In the genomic region with DNA sequence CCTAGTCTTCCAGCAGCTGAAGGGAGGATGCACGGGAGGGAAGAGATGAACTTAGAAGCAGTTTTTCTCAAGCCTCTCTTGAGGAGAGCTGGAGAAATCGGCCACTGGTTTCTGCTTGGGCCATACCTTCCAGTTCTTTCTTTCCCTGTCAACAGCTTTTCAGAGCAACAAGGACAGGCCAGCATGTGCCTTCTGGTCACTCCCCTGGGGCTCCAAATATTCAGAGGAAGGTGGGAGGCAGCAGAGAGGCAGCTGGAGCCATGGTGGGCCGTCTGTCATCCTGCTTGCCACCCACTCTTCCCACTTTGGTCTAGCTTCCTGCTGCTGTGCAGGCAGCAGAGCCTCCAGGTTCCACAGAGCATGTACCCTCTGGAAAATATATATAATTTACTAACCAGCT, we compare ENCODE assay signal across 10 mouse cellular contexts. TPM values are rescaled to one million over a fixed set of nuclear protein-coding genes. Genes with fewer than 3 reads are reported as not detected.
A peak's percentile ranks its signal among the peaks of the same experiment; 100 is the strongest.
DNase-seq lines count a peak whose midpoint lies in the region; ATAC-seq and TF ChIP-seq lines count a peak whose summit lies in the region.
"Had no signal": no experiment of that assay in that cellular context is flagged by ENCODE, and none has a peak within 500 bp of the region (broad histone marks: within the 10 kb centered on the region; RNA-seq: fewer than 3 reads in every experiment).

No protein-coding gene starts in this region.

- DNase-seq in heart, adult 18-20 months: peak; percentile 3 to 14
- DNase-seq in embryo, embryonic 11 days: peak; percentile 47
- DNase-seq in layer of hippocampus, adult 18-20 months (ENCODE audit: low spot score in 2 of 2): peak; percentile 53 to 76
- DNase-seq in midbrain, postnatal 0 days (ENCODE audit: low spot score): peak; percentile 28
- DNase-seq in lung, adult 18-20 months: no peak
- DNase-seq in adrenal gland, adult 2 months: no peak

- TF ChIP-seq CTCF in midbrain, postnatal 0 days (IDR thresholded peaks at IDR 0.05): no peak

- H3K4me1 ChIP-seq in heart, embryonic 11.5 days (ENCODE audit: control insufficient read depth, insufficient read depth, low read length): peaks cover 2% of the 10 kb centered on the region; the same call in 1 of the 2 replicates
- no peaks in the 10 kb centered on the region for H3K4me1 ChIP-seq in midbrain, postnatal 0 days (ENCODE audit: insufficient read depth, low read length)
- H3K4me1 ChIP-seq in liver, embryonic 12.5 days: no peaks in the 10 kb centered on the region

- H3K27ac ChIP-seq in heart, embryonic 11.5 days (ENCODE audit: low read depth, low read length): no peak overlapping the region
- peak overlapping the region; percentile 32; the same call in 1 of the 2 replicates for H3K27ac ChIP-seq in midbrain, postnatal 0 days (ENCODE audit: low read depth, low read length)
- no peak overlapping the region for H3K27ac ChIP-seq in liver, embryonic 12.5 days

- H3K27me3 ChIP-seq in heart, embryonic 11.5 days (ENCODE audit: control insufficient read depth, insufficient read depth, low read length): no peaks in the 10 kb centered on the region
- no peaks in the 10 kb centered on the region for H3K27me3 ChIP-seq in midbrain, postnatal 0 days (ENCODE audit: insufficient read depth, low read length)
- no peaks in the 10 kb centered on the region for H3K27me3 ChIP-seq in liver, embryonic 12.5 days (replicated peaks)
- H3K27me3 ChIP-seq: CH12.LX had no signal

- H3K36me3 ChIP-seq in heart, embryonic 11.5 days (ENCODE audit: control insufficient read depth, insufficient read depth, low read length): no peaks in the 10 kb centered on the region
- H3K36me3 ChIP-seq in midbrain, postnatal 0 days (ENCODE audit: insufficient read depth, low read length): no peaks in the 10 kb centered on the region
- no peaks in the 10 kb centered on the region for H3K36me3 ChIP-seq in liver, embryonic 12.5 days

- H3K4me2 ChIP-seq in heart, embryonic 11.5 days: no peak overlapping the region
- no peak overlapping the region for H3K4me2 ChIP-seq in midbrain, postnatal 0 days (ENCODE audit: low read depth, low read length, poor library complexity, severe bottlenecking)
- H3K4me2 ChIP-seq in liver, embryonic 12.5 days: no peak overlapping the region

- 23% methylated on average over 3 of the region's 3 CpGs for WGBS in heart, embryonic 11.5 days (ENCODE audit: insufficient replicate concordance)
- 27% methylated on average over 3 of the region's 3 CpGs for WGBS in midbrain, postnatal 0 days
- 37% methylated on average over 3 of the region's 3 CpGs for WGBS in liver, embryonic 12.5 days (ENCODE audit: insufficient replicate concordance)

- H3K4me3 ChIP-seq in heart, embryonic 11.5 days (ENCODE audit: low read depth, low read length): no peak overlapping the region
- no peak overlapping the region for H3K4me3 ChIP-seq in midbrain, postnatal 0 days (ENCODE audit: low read depth, low read length)
- no peak overlapping the region for H3K4me3 ChIP-seq in liver, embryonic 12.5 days

- no peak overlapping the region for H3K9ac ChIP-seq in heart, embryonic 11.5 days (ENCODE audit: low read depth, low read length)
- H3K9ac ChIP-seq in midbrain, postnatal 0 days (replicated peaks; ENCODE audit: low read length, poor library complexity, severe bottlenecking): no peak overlapping the region
- no peak overlapping the region for H3K9ac ChIP-seq in liver, embryonic 12.5 days

- ATAC-seq in heart, embryonic 11.5 days (replicated peaks; ENCODE audit: insufficient number of reproducible peaks, low FRiP score, low TSS enrichment): no peak
- no peak for ATAC-seq in midbrain, postnatal 0 days (ENCODE audit: low FRiP score)
- ATAC-seq in liver, embryonic 12.5 days: no peak

- H3K9me3 ChIP-seq in heart, embryonic 11.5 days (replicated peaks; ENCODE audit: control insufficient read depth, low read length): no peaks in the 10 kb centered on the region
- no peaks in the 10 kb centered on the region for H3K9me3 ChIP-seq in midbrain, postnatal 0 days (ENCODE audit: low read length)
- no peaks in the 10 kb centered on the region for H3K9me3 ChIP-seq in liver, embryonic 12.5 days (replicated peaks)

RNA-seq across cellular contexts. Expression of a gene that starts 36.6 kb away (rescaled TPM):
- 100 to 1,000 TPM; 123 to 199 TPM for total RNA-seq in heart, adult 18-20 months (2021)
- 84.7 and 88.8 TPM in 2 replicates for polyA plus RNA-seq in heart, embryonic 11.5 days (2014; fragmentation: Nextera tagmentation; extraction: Ambion mirVana)
- total RNA-seq in layer of hippocampus, adult 18-20 months (2021): 10 to 100 TPM; 83.3 to 85.1 TPM
- total RNA-seq in midbrain, postnatal 0 days (2014; rRNA removed): 32.3 and 39.6 TPM in 2 replicates
- polyA plus RNA-seq in midbrain, postnatal 0 days (2015; fragmentation: Nextera tagmentation; extraction: Ambion mirVana): 86.9 and 90.7 TPM in 2 replicates
- polyA plus RNA-seq in liver, embryonic 12.5 days (2016; fragmentation: Nextera tagmentation; extraction: Ambion mirVana): 52.4 and 56.6 TPM in 2 replicates
- 100 to 1,000 TPM; 138 to 192 TPM for total RNA-seq in adrenal gland, adult 2 months (2021)
- polyA plus RNA-seq in adrenal gland, adult 2 months (2012; rRNA removed): 67.4 and 80.6 TPM in 2 replicates

RNA-seq across cellular contexts. Expression of a gene that starts 37.7 kb away (rescaled TPM):
- not detected for total RNA-seq in heart, adult 18-20 months (2021)
- 0.20 and 0.72 TPM in 2 replicates for polyA plus RNA-seq in heart, embryonic 11.5 days (2014; fragmentation: Nextera tagmentation; extraction: Ambion mirVana)
- not detected for total RNA-seq in layer of hippocampus, adult 18-20 months (2021)
- total RNA-seq in midbrain, postnatal 0 days (2014; rRNA removed): 0.27 TPM in 1 of 2 replicates, not detected in the other
- polyA plus RNA-seq in midbrain, postnatal 0 days (2015; fragmentation: Nextera tagmentation; extraction: Ambion mirVana): 0.32 and 0.43 TPM in 2 replicates
- 17.8 and 19.5 TPM in 2 replicates for polyA plus RNA-seq in liver, embryonic 12.5 days (2016; fragmentation: Nextera tagmentation; extraction: Ambion mirVana)
- 1 to 10 TPM in 1 of 2 experiments, under 1 TPM in 1; 0.28 to 1.6 TPM for total RNA-seq in adrenal gland, adult 2 months (2021)
- not detected in 2 replicates for polyA plus RNA-seq in adrenal gland, adult 2 months (2012; rRNA removed)
- total RNA-seq: CH12.LX; common myeloid progenitor, adult 5-6 weeks had no signal

Comparison
In these comparisons a context has a peak if more than half of its experiments do, and no peak if none do; other contexts are left out.
1. DNase-seq: peak in heart, adult 18-20 months (2 of 2), embryo, embryonic 11 days (single experiment), layer of hippocampus, adult 18-20 months (2 of 2) and midbrain, postnatal 0 days (single experiment); none in lung, adult 18-20 months (0 of 2) and adrenal gland, adult 2 months (single experiment).